Mouse (Mus musculus) ES-Bruce4 (cell line): ENCODE data around the gene Asb10. TPM values are rescaled to one million over a fixed set of nuclear protein-coding genes. Genes with fewer than 3 reads are reported as not detected.

Experiments used
- H3K27ac ChIP-seq: 2 replicates; pipeline ENCODE4 v1.5.1; 2012; ENCODE audit warnings: low read length, inconsistent platforms; ENCODE audit not compliant: insufficient read depth
- H3K27me3 ChIP-seq: 2 replicates; pipeline ENCODE4 v1.6.1; 2012; ENCODE audit warnings: mild to moderate bottlenecking, low read length, inconsistent platforms; ENCODE audit not compliant: control insufficient read depth, poor library complexity, insufficient read depth, severe bottlenecking
- H3K36me3 ChIP-seq: 2 replicates; pipeline ENCODE4 v1.6.1; 2012; ENCODE audit warnings: inconsistent platforms, mild to moderate bottlenecking, low read length, moderate library complexity; ENCODE audit not compliant: control insufficient read depth, poor library complexity, insufficient read depth, severe bottlenecking
- H3K4me1 ChIP-seq: one replicate; pipeline ENCODE4 v1.8.1; 2011; ENCODE audit warnings: low read length; ENCODE audit not compliant: control insufficient read depth, insufficient read depth
- H3K4me3 ChIP-seq: 2 replicates; pipeline ENCODE4 v1.5.1; 2011; ENCODE audit warnings: low read depth, mild to moderate bottlenecking, low read length
- H3K9ac ChIP-seq: 2 replicates; pipeline ENCODE4 v1.6.1; 2012; ENCODE audit warnings: low read depth, mild to moderate bottlenecking, inconsistent platforms; ENCODE audit not compliant: poor library complexity, severe bottlenecking
- H3K9me3 ChIP-seq: replicated peaks from 2 replicates; pipeline ENCODE4 v1.6.1; 2012; ENCODE audit warnings: mild to moderate bottlenecking, low read length, inconsistent platforms; ENCODE audit not compliant: control insufficient read depth, poor library complexity, insufficient read depth, severe bottlenecking
- CTCF ChIP-seq: IDR thresholded peaks from one replicate; pipeline ENCODE4 v1.8.1; 2011; ENCODE audit warnings: low read depth, low read length
- EP300 ChIP-seq: IDR thresholded peaks from 2 replicates; pipeline ENCODE4 v1.6.1; 2011; ENCODE audit warnings: low read depth, low read length; ENCODE audit not compliant: insufficient read depth
- POLR2A ChIP-seq: IDR thresholded peaks from one replicate; pipeline ENCODE4 v1.8.1; 2011; ENCODE audit warnings: low read length; ENCODE audit not compliant: insufficient read depth
- polyA plus RNA-seq: library from polyadenylated mRNA; stranded (reverse); fragments of >200 nt; gene quantifications from 2 replicates; pipeline ENCODE4 v1.2.4, GENCODE M21; 2011; ENCODE audit warnings: low read depth; ENCODE audit not compliant: missing spikeins, insufficient read depth, insufficient read length

Asb10 gene
- polyA plus RNA-seq, 1 experiment = not detected

DNA sequence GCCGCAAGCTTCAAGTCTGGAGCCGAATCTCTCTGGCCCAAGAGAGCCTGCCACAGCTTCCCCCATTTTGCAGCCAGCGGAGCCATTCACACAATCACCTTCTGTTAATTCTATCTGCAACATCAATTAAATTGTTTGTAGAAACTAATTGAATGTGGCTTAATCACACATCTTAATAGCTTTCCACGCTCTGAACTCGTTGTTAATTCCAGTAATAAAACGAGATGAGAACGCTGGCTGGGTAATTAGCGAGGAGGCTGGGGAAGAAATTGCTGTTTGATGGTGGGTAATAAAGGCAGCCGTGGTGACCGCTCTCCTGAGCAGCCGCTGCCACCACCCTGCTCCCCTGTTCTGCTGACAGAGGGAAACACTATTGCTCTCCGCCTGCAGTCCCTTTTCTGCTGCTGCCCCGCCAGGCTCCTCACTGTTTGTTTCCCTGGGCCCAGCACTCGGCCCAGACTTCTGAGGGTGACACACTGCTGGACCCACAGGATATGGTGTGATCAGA, 50.3 kb downstream of the Asb10 start:
- H3K27me3 ChIP-seq = no peaks in the 10 kb centered on the region
- no peaks in the 10 kb centered on the region for H3K9me3 ChIP-seq
- H3K4me3 ChIP-seq = no peak overlapping the region
- H3K36me3 ChIP-seq = no peaks in the 10 kb centered on the region
- no peak overlapping the region for H3K9ac ChIP-seq
- no peak overlapping the region for H3K27ac ChIP-seq
- peaks cover 3% of the 10 kb centered on the region for H3K4me1 ChIP-seq
- TF ChIP-seq EP300 (no peak), CTCF (no peak), POLR2A (no peak)

DNA sequence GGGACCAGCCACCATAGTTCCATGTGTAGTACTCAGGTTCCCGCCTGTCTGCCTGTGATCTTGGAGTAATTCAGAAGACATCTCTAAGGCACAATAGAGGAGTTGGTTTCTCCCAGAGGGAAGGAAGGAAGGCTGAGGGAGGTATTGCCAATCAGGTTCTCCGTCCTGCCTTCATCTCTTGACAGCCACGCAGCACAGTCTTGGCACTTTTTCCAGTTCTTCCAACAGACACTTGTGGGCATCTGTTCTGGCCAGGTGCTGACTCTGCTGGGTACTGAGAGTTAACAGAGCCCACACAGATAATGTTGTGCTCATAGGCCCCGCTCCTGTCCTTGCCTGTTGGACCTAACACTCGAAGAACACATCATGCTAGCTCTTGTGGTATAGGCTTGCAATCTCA, 54.0 kb downstream of the Asb10 start:
- no peaks in the 10 kb centered on the region for H3K36me3 ChIP-seq
- H3K9ac ChIP-seq = no peak overlapping the region
- TF ChIP-seq EP300 (no peak), CTCF (no peak), POLR2A (no peak)
- no peaks in the 10 kb centered on the region for H3K9me3 ChIP-seq
- H3K27me3 ChIP-seq = no peaks in the 10 kb centered on the region
- no peak overlapping the region for H3K4me3 ChIP-seq
- H3K27ac ChIP-seq = no peak overlapping the region
- peaks cover 11% of the 10 kb centered on the region for H3K4me1 ChIP-seq

DNA sequence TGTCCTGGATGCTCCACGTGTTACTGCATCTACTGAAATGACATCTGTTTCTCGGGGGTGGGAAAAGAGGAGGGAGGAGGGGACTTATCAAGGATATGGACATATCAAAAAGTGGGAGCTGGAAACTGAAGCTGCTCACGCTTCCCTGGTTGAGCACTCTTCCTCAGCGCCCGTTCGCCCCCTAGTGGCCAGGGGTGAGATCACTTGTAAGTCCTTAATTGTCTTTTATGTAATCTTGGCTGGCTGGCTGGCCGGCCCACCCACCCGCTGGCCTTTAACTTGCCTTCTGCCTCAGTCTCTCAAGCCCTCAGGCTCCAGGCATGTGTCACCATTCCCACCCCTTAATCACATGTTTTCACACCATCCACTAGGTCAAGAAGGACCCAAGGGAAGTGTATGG, 54.7 kb downstream of the Asb10 start:
- no peak overlapping the region; the same call in 1 of the 2 replicates for H3K9ac ChIP-seq
- H3K4me1 ChIP-seq = peaks cover 11% of the 10 kb centered on the region
- TF ChIP-seq CTCF = peak; percentile 92
- TF ChIP-seq POLR2A = no peak
- no peaks in the 10 kb centered on the region for H3K27me3 ChIP-seq
- H3K4me3 ChIP-seq = no peak overlapping the region
- no peak overlapping the region for H3K27ac ChIP-seq
- H3K36me3 ChIP-seq = no peaks in the 10 kb centered on the region
- no peaks in the 10 kb centered on the region for H3K9me3 ChIP-seq

DNA sequence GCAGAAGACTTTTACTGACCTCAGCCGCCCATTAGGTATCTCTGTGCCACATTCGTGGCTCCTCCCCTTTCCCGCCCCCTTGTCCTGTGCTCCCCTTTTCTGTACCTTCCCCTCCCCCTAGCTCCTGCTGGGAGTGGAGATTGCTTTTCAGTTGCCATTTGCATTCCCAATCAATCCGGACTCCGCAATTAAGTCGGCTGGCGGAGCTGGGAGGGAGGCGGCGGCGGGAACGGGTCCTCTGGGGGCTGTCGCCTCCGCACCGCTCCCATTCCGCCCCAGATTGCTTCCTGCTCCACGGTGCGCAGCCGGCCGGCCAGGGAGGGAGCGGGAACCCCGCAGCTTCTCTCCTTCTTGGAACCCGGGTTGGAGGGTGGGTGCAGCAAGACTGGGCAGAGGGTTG, 55.8 kb downstream of the Asb10 start:
- H3K9me3 ChIP-seq = no peaks in the 10 kb centered on the region
- H3K9ac ChIP-seq = peak overlapping the region; percentile 45
- peak overlapping the region; percentile 35 for H3K4me3 ChIP-seq
- no peak for TF ChIP-seq POLR2A
- peak; percentile 0 for TF ChIP-seq CTCF
- H3K4me1 ChIP-seq = peaks cover 11% of the 10 kb centered on the region
- H3K27ac ChIP-seq = no peak overlapping the region
- no peaks in the 10 kb centered on the region for H3K27me3 ChIP-seq
- H3K36me3 ChIP-seq = no peaks in the 10 kb centered on the region

DNA sequence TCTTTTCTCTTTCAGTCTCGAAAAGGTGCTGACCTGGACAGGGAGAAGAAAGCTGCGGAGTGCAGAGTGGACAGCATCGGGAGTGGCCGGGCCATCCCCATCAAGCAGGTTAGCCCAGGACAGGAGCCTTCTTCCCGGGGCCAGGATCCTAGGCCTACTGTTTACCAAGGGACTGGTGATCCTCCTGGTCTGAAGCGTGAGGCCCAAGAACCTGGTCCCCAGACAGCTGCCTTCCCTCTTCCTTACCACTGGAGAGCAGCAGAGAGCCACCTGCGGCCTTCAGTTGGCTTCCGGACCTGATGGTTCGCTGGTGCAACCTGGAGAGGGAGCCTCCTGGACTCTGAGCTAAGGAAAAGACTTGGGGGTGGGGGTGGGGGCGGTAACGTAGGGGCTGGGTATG, 57.5 kb downstream of the Asb10 start:
- TF ChIP-seq EP300 = peak; percentile 24; the same call in 1 of the 2 replicates
- TF ChIP-seq POLR2A = no peak
- peak; percentile 91 for TF ChIP-seq CTCF
- Histone ChIP-seq H3K4me1 (peaks cover 11% of the 10 kb centered on the region), H3K27me3 (no peaks in the 10 kb centered on the region), H3K4me3 (peak overlapping the region; percentile 29; the same call in 1 of the 2 replicates), H3K9me3 (no peaks in the 10 kb centered on the region), H3K36me3 (no peaks in the 10 kb centered on the region), H3K9ac (peak overlapping the region; percentile 70), H3K27ac (peak overlapping the region; percentile 34)

Other genes starting within 250 kb of the Asb10 start
- gene Kcnh2, start 189.4 kb downstream of the Asb10 start, polyA plus RNA-seq = 3.3 and 5.8 TPM in 2 replicates
- 1.1 and 1.2 TPM in 2 replicates for gene Nos3, start 176.2 kb downstream of the Asb10 start, polyA plus RNA-seq
- gene Atg9b, start 148.8 kb downstream of the Asb10 start, polyA plus RNA-seq = 10.3 and 10.6 TPM in 2 replicates
- gene Abcb8, start 147.3 kb downstream of the Asb10 start, polyA plus RNA-seq = 28.8 and 29.6 TPM in 2 replicates
- gene Asic3, start 127.6 kb downstream of the Asb10 start, polyA plus RNA-seq = 0.88 TPM in 1 of 2 replicates, not detected in the other
- 30.9 and 34.0 TPM in 2 replicates for gene Cdk5, start 117.4 kb downstream of the Asb10 start, polyA plus RNA-seq
- gene Slc4a2, start 117.1 kb downstream of the Asb10 start, polyA plus RNA-seq = 11.3 and 12.6 TPM in 2 replicates
- gene Fastk, start 95.7 kb downstream of the Asb10 start, polyA plus RNA-seq = 51.6 and 59.8 TPM in 2 replicates
- 4.8 and 7.7 TPM in 2 replicates for gene Tmub1, start 93.1 kb downstream of the Asb10 start, polyA plus RNA-seq
- 76.8 and 79.9 TPM in 2 replicates for gene Agap3, start 88.8 kb downstream of the Asb10 start, polyA plus RNA-seq
- gene Gbx1, start 13.8 kb downstream of the Asb10 start, polyA plus RNA-seq = 0.20 TPM in 1 of 2 replicates, not detected in the other
- not detected in 2 replicates for gene 4931409K22Rik, start 15.8 kb upstream of the Asb10 start, polyA plus RNA-seq
- gene Abcf2, start 36.5 kb upstream of the Asb10 start, polyA plus RNA-seq = 113 and 120 TPM in 2 replicates
- 5.7 and 8.3 TPM in 2 replicates for gene Chpf2, start 45.8 kb upstream of the Asb10 start, polyA plus RNA-seq
- gene Smarcd3, start 83.4 kb upstream of the Asb10 start, polyA plus RNA-seq = 1.5 and 1.9 TPM in 2 replicates
- 77.3 and 81.1 TPM in 2 replicates for gene Nub1, start 144.6 kb upstream of the Asb10 start, polyA plus RNA-seq
- 10.3 and 11.3 TPM in 2 replicates for gene Wdr86, start 189.7 kb upstream of the Asb10 start, polyA plus RNA-seq
- gene Crygn, start 217.0 kb upstream of the Asb10 start, polyA plus RNA-seq = 8.2 TPM in 1 of 2 replicates, not detected in the other